Mouse (Mus musculus) bone marrow, adult 2 months (tissue): Measurements from ENCODE around the gene Fmnl1. TPM values are rescaled to one million over a fixed set of nuclear protein-coding genes. Genes with fewer than 3 reads are reported as not detected.
A peak's percentile ranks its signal among the peaks of the same experiment; 100 is the strongest.
"Not testable (repeated sequence)": the region's sequence is repeated elsewhere in the genome, so short reads cannot be mapped to it uniquely, and the experiment has no call there.

Experiments used
- H3K27ac ChIP-seq: fragments of 200-500 bp; 2 replicates; pipeline ENCODE4 v1.5.1; 2012; ENCODE audit warnings: low read depth, mild to moderate bottlenecking, control low read depth, inconsistent platforms, low read length; ENCODE audit not compliant: control insufficient read depth, poor library complexity, insufficient read depth
- H3K4me1 ChIP-seq: fragments of 200-500 bp; 2 replicates; pipeline ENCODE4 v1.6.1; 2011; ENCODE audit warnings: low read length; ENCODE audit not compliant: control insufficient read depth, insufficient read depth
- H3K4me3 ChIP-seq: fragments of 200-500 bp; replicated peaks from 2 replicates; pipeline ENCODE3; 2011; ENCODE audit warnings: mild to moderate bottlenecking, low read depth, low read length, control low read depth; ENCODE audit not compliant: control insufficient read depth
- CTCF ChIP-seq: fragments of 200-500 bp; IDR thresholded peaks from 2 replicates; pipeline ENCODE4 v1.5.1; 2011; ENCODE audit warnings: low read length, control low read depth; ENCODE audit not compliant: control insufficient read depth, insufficient read depth
- POLR2A ChIP-seq: fragments of 200-500 bp; IDR thresholded peaks from 2 replicates; pipeline ENCODE4 v1.6.1; 2011; ENCODE audit warnings: low read depth, mild to moderate bottlenecking, control low read depth, low read length, borderline replicate concordance; ENCODE audit not compliant: control insufficient read depth
- WGBS: fragments of 180-500 bp; shearing (Covaris S2); methylation state at CpG from one replicate; pipeline ENCODE4 v1.1.7; 2018; 5-methylcytosine and 5-hydroxymethylcytosine counted together
- polyA plus RNA-seq: library from polyadenylated mRNA; stranded (reverse); fragments of >200 nt; gene quantifications from 2 replicates; pipeline ENCODE4 v1.2.4, GENCODE M21; 2011; ENCODE audit warnings: low replicate concordance; ENCODE audit not compliant: missing spikeins, insufficient read depth, insufficient read length

The Fmnl1 gene
- polyA plus RNA-seq, 1 experiment: 121 TPM

- TF ChIP-seq POLR2A (peak; percentile 22; the same call in 1 of the 2 replicates), CTCF (no peak)
- WGBS: under 1% methylated on average over 45 of the region's 45 CpGs
- H3K27ac ChIP-seq: no peak within 1 kb of the TSS
Measured at GRCm38 (mm10) chr11:103217790-103218516, 47.0 kb downstream of the Fmnl1 start, which contains the start of gene Spata32. TSS of gene Spata32 (minus strand) at chr11:103218432.

GRCm38 (mm10) chr11:103218517-103218901 lies 47.6 kb downstream of the Fmnl1 start:
- TF ChIP-seq POLR2A: no peak
- Histone ChIP-seq H3K4me3 (peak overlapping the region; percentile 58), H3K27ac (no peak overlapping the region), H3K4me1 (no peaks in the 10 kb centered on the region; the same call in 1 of the 2 replicates)
- 32% methylated on average over 6 of the region's 6 CpGs for WGBS

More at GRCm38 (mm10) chr11:103217790-103218516, 47.0 kb downstream of the Fmnl1 start, which contains the start of gene Spata32:
- Histone ChIP-seq H3K4me1 (no peaks in the 10 kb centered on the region; the same call in 1 of the 2 replicates), H3K4me3 (peak within 1 kb of the TSS; percentile 58)

GRCm38 (mm10) chr11:103219259-103219658 lies 48.4 kb downstream of the Fmnl1 start:
- Histone ChIP-seq H3K4me1 (no peaks in the 10 kb centered on the region; the same call in 1 of the 2 replicates), H3K4me3 (no peak overlapping the region), H3K27ac (no peak overlapping the region)
- no peak for TF ChIP-seq CTCF
- no peak for TF ChIP-seq POLR2A
- WGBS: 82% methylated on average over 5 of the region's 5 CpGs

- 73% methylated on average over 4 of the region's 4 CpGs for WGBS
- Histone ChIP-seq H3K4me1 (no peaks in the 10 kb centered on the region; the same call in 1 of the 2 replicates), H3K27ac (no peak overlapping the region), H3K4me3 (no peak overlapping the region)
- no peak for TF ChIP-seq CTCF
- TF ChIP-seq POLR2A: no peak
Measured at GRCm38 (mm10) chr11:103219995-103220394, 49.1 kb downstream of the Fmnl1 start.

GRCm38 (mm10) chr11:103221437-103221836 lies 50.5 kb downstream of the Fmnl1 start:
- Histone ChIP-seq H3K4me1 (no peaks in the 10 kb centered on the region; the same call in 1 of the 2 replicates), H3K4me3 (no peak overlapping the region), H3K27ac (no peak overlapping the region)
- WGBS: 87% methylated on average over 6 of the region's 6 CpGs
- TF ChIP-seq CTCF: no peak
- no peak for TF ChIP-seq POLR2A

GRCm38 (mm10) chr11:103222718-103223117 lies 51.8 kb downstream of the Fmnl1 start:
- not testable (repeated sequence) for H3K4me1 ChIP-seq, H3K27ac ChIP-seq, H3K4me3 ChIP-seq
- 73% methylated on average over 4 of the region's 4 CpGs for WGBS

- TF ChIP-seq CTCF: no peak
- TF ChIP-seq POLR2A: no peak
- WGBS: 77% methylated on average over 10 of the region's 10 CpGs
- H3K27ac ChIP-seq: no peak overlapping the region
- no peak overlapping the region for H3K4me3 ChIP-seq
- no peaks in the 10 kb centered on the region for H3K4me1 ChIP-seq
Measured at GRCm38 (mm10) chr11:103223444-103223843, 52.5 kb downstream of the Fmnl1 start.

GRCm38 (mm10) chr11:103223951-103224456 lies 53.1 kb downstream of the Fmnl1 start:
- TF ChIP-seq CTCF (no peak), POLR2A (no peak)
- Histone ChIP-seq H3K4me1 (no peaks in the 10 kb centered on the region), H3K27ac (no peak overlapping the region), H3K4me3 (no peak overlapping the region)
- WGBS: 82% methylated on average over 18 of the region's 18 CpGs

- Histone ChIP-seq H3K4me3 (no peak overlapping the region), H3K4me1 (no peaks in the 10 kb centered on the region), H3K27ac (no peak overlapping the region)
- WGBS: 95% methylated on average over 2 of the region's 2 CpGs
- TF ChIP-seq POLR2A: no peak
- TF ChIP-seq CTCF: no peak
Measured at GRCm38 (mm10) chr11:103229608-103230007, 58.7 kb downstream of the Fmnl1 start.
